Mouse (Mus musculus): ENCODE data around the gene Tenm2. TPM values are rescaled to one million over a fixed set of nuclear protein-coding genes. Genes with fewer than 3 reads are reported as not detected.

The Tenm2 gene
- total and polyA plus RNA-seq, 3 experiments: not detected

- Histone ChIP-seq H3K79me2 (ENCODE audit: control insufficient read depth, insufficient read depth, low read length, poor library complexity) (no peaks in the 10 kb centered on the region), H3K9me3 (replicated peaks; ENCODE audit: insufficient read depth, low read length) (no peaks in the 10 kb centered on the region)
- TF ChIP-seq NELFE (IDR thresholded peaks at IDR 0.05; ENCODE audit: low read depth, low read length): no peak
- no peak for TF ChIP-seq MYC (IDR thresholded peaks at IDR 0.05; ENCODE audit: low read depth, low read length)
- no peak for TF ChIP-seq ETS1 (IDR thresholded peaks at IDR 0.05; ENCODE audit: low read depth, low read length)
- no peak for TF ChIP-seq TBP (IDR thresholded peaks at IDR 0.05; ENCODE audit: low read depth, low read length)
- TF ChIP-seq EP300 (IDR thresholded peaks at IDR 0.05; ENCODE audit: low read depth in 1 of 2, low read length in 2 of 2): no peak
These were observed 1154.2 kb downstream of the Tenm2 start for GRCm38 (mm10) chr11:36081399-36082053.

DNA sequence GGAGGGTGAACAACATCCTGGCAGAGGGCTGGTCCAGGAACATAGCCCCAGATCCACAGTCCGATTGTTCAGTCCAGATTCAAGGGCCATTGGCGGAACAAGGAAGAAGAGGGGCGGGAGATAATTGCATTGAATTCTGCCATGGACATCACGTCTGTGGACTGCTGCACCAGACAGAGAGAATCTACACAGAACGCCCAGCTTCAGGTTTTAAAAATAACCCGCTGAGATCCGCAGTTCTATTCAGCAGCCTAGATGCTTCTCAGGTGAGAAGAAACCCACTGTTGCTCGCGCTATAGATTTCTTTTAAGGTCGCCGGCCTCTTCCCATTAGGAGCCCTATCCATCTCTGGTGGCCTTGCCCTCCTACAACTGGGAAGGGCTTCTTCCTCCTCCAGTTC lies 1155.0 kb downstream of the Tenm2 start:
- H3K4me1 ChIP-seq (ENCODE audit: control insufficient read depth in 1 of 2, insufficient read depth in 2 of 2, low read length in 2 of 2): no peaks in the 10 kb centered on the region
- H3K9ac ChIP-seq (ENCODE audit: control insufficient read depth, low read depth, low read length, poor library complexity, severe bottlenecking): no peak overlapping the region
- no peak overlapping the region for H3K4me3 ChIP-seq (ENCODE audit: control insufficient read depth in 1 of 2, insufficient read depth in 1 of 2, low read depth in 2 of 2, low read length in 2 of 2)
- H3K79me2 ChIP-seq (ENCODE audit: control insufficient read depth, insufficient read depth, low read length, poor library complexity): no peaks in the 10 kb centered on the region
- no peaks in the 10 kb centered on the region for H3K9me3 ChIP-seq (replicated peaks; ENCODE audit: insufficient read depth, low read length)
- no peak for DNase-seq (ENCODE audit: low read depth, low spot score)
- H3K27ac ChIP-seq (ENCODE audit: control insufficient read depth, low read depth, low read length): no peak overlapping the region
- TF ChIP-seq NRF1 (IDR thresholded peaks at IDR 0.05; ENCODE audit: insufficient read depth, low read depth, low read length, poor library complexity, severe bottlenecking): no peak
- no peak for TF ChIP-seq TCF12 (IDR thresholded peaks at IDR 0.05; ENCODE audit: low read depth, low read length)
- no peaks in the 10 kb centered on the region for H3K36me3 ChIP-seq (ENCODE audit: control insufficient read depth in 1 of 2, insufficient read depth in 2 of 2, low read length in 2 of 2)
- H3K27me3 ChIP-seq (ENCODE audit: control insufficient read depth in 1 of 2, insufficient read depth in 2 of 2, low read length in 2 of 2): no peaks in the 10 kb centered on the region

More at GRCm38 (mm10) chr11:36081399-36082053, 1154.2 kb downstream of the Tenm2 start:
- no peak overlapping the region for H3K27ac ChIP-seq (ENCODE audit: control insufficient read depth, low read depth, low read length)
- no peaks in the 10 kb centered on the region for H3K4me1 ChIP-seq (ENCODE audit: control insufficient read depth in 1 of 2, insufficient read depth in 2 of 2, low read length in 2 of 2)
- no peak for DNase-seq (ENCODE audit: low read depth, low spot score)
- no peak overlapping the region for H3K4me3 ChIP-seq (ENCODE audit: control insufficient read depth in 1 of 2, insufficient read depth in 1 of 2, low read depth in 2 of 2, low read length in 2 of 2)
- no peak overlapping the region for H3K9ac ChIP-seq (ENCODE audit: control insufficient read depth, low read depth, low read length, poor library complexity, severe bottlenecking)
- H3K27me3 ChIP-seq (ENCODE audit: control insufficient read depth in 1 of 2, insufficient read depth in 2 of 2, low read length in 2 of 2): no peaks in the 10 kb centered on the region
- H3K36me3 ChIP-seq (ENCODE audit: control insufficient read depth in 1 of 2, insufficient read depth in 2 of 2, low read length in 2 of 2): no peaks in the 10 kb centered on the region

GRCm38 (mm10) chr11:36078391-36078790 lies 1157.4 kb downstream of the Tenm2 start:
- no peak for DNase-seq (ENCODE audit: low read depth, low spot score)
- TF ChIP-seq ZNF384 (IDR thresholded peaks at IDR 0.05; ENCODE audit: low read depth, low read length): no peak
- no peak for TF ChIP-seq ZKSCAN1 (IDR thresholded peaks at IDR 0.05; ENCODE audit: low read depth, low read length)
- TF ChIP-seq UBTF (IDR thresholded peaks at IDR 0.05; ENCODE audit: borderline replicate concordance, insufficient read depth, low read depth, low read length): no peak
- no peak for TF ChIP-seq HCFC1 (IDR thresholded peaks at IDR 0.05; ENCODE audit: low read depth, low read length)
- TF ChIP-seq ZMIZ1 (IDR thresholded peaks at IDR 0.05; ENCODE audit: low read depth, low read length): no peak
- TF ChIP-seq MYB (IDR thresholded peaks at IDR 0.05; ENCODE audit: low read depth, low read length): no peak
- TF ChIP-seq KAT2A (conservative IDR thresholded peaks at IDR 0.05; ENCODE audit: low read depth, low read length): no peak
- TF ChIP-seq ELF1 (IDR thresholded peaks at IDR 0.05; ENCODE audit: low read depth, low read length): no peak
- TF ChIP-seq GATA1 (IDR thresholded peaks at IDR 0.05; ENCODE audit: low read depth, low read length): no peak
- TF ChIP-seq TBP (IDR thresholded peaks at IDR 0.05; ENCODE audit: low read depth, low read length): no peak
- no peak for TF ChIP-seq JUND (IDR thresholded peaks at IDR 0.05; ENCODE audit: low read depth, low read length)
- no peak for TF ChIP-seq USF2 (IDR thresholded peaks at IDR 0.05; ENCODE audit: borderline replicate concordance in 1 of 2, insufficient read depth in 1 of 2, low read depth in 1 of 2, low read length in 2 of 2)
- no peak for TF ChIP-seq ZC3H11A (IDR thresholded peaks at IDR 0.05; ENCODE audit: low read depth, low read length)
- no peak for TF ChIP-seq RAD21 (IDR thresholded peaks at IDR 0.05; ENCODE audit: low read depth, low read length)
- no peak for TF ChIP-seq BHLHE40 (IDR thresholded peaks at IDR 0.05; ENCODE audit: borderline replicate concordance, low read depth, low read length)
- TF ChIP-seq NRF1 (IDR thresholded peaks at IDR 0.05; ENCODE audit: insufficient read depth, low read depth, low read length, poor library complexity, severe bottlenecking): no peak
- no peak for TF ChIP-seq NELFE (IDR thresholded peaks at IDR 0.05; ENCODE audit: low read depth, low read length)
- no peak for TF ChIP-seq EP300 (IDR thresholded peaks at IDR 0.05; ENCODE audit: low read depth in 1 of 2, low read length in 2 of 2)
- Histone ChIP-seq H3K4me1 (ENCODE audit: control insufficient read depth in 1 of 2, insufficient read depth in 2 of 2, low read length in 2 of 2) (no peaks in the 10 kb centered on the region), H3K9ac (ENCODE audit: control insufficient read depth, low read depth, low read length, poor library complexity, severe bottlenecking) (no peak overlapping the region), H3K79me2 (ENCODE audit: control insufficient read depth, insufficient read depth, low read length, poor library complexity) (no peaks in the 10 kb centered on the region), H3K27ac (ENCODE audit: control insufficient read depth, low read depth, low read length) (no peak overlapping the region), H3K9me3 (replicated peaks; ENCODE audit: insufficient read depth, low read length) (no peaks in the 10 kb centered on the region), H3K36me3 (ENCODE audit: control insufficient read depth in 1 of 2, insufficient read depth in 2 of 2, low read length in 2 of 2) (no peaks in the 10 kb centered on the region), H3K27me3 (ENCODE audit: control insufficient read depth in 1 of 2, insufficient read depth in 2 of 2, low read length in 2 of 2) (no peaks in the 10 kb centered on the region), H3K4me3 (ENCODE audit: control insufficient read depth in 1 of 2, insufficient read depth in 1 of 2, low read depth in 2 of 2, low read length in 2 of 2) (no peak overlapping the region)

Measured in MEL (cell line).